Mouse (Mus musculus): ENCODE results near the gene Cela3a.

The Cela3a gene

GRCm38 (mm10) chr4:137369954-137370750 is 39.4 kb downstream of the Cela3a start:
- DNase-seq = no peak

GRCm38 (mm10) chr4:137368198-137368597 is 41.4 kb downstream of the Cela3a start:
- DNase-seq = no peak

- no peak for DNase-seq
Measured at GRCm38 (mm10) chr4:137367275-137368088, 42.1 kb downstream of the Cela3a start.

- DNase-seq = no peak
Measured at GRCm38 (mm10) chr4:137366097-137366496, 43.5 kb downstream of the Cela3a start.

GRCm38 (mm10) chr4:137365356-137366062 is 44.1 kb downstream of the Cela3a start:
- no peak for DNase-seq

- no peak for DNase-seq
Measured at GRCm38 (mm10) chr4:137364826-137365225, 44.8 kb downstream of the Cela3a start.

- DNase-seq = no peak
Measured at GRCm38 (mm10) chr4:137360996-137361395, 48.6 kb downstream of the Cela3a start.

- no peak for DNase-seq
Measured at GRCm38 (mm10) chr4:137358291-137359002, 51.1 kb downstream of the Cela3a start.

- peak; percentile 97 for DNase-seq
Measured at GRCm38 (mm10) chr4:137357517-137358254, 51.9 kb downstream of the Cela3a start, which contains the start of gene Cdc42. Gene Cdc42 (minus strand): TSS chr4:137357720.

GRCm38 (mm10) chr4:137356674-137357510 is 52.7 kb downstream of the Cela3a start:
- peak; percentile 69 for DNase-seq
